ENCODE assay signal across 8 mouse cellular contexts in the genomic region with DNA sequence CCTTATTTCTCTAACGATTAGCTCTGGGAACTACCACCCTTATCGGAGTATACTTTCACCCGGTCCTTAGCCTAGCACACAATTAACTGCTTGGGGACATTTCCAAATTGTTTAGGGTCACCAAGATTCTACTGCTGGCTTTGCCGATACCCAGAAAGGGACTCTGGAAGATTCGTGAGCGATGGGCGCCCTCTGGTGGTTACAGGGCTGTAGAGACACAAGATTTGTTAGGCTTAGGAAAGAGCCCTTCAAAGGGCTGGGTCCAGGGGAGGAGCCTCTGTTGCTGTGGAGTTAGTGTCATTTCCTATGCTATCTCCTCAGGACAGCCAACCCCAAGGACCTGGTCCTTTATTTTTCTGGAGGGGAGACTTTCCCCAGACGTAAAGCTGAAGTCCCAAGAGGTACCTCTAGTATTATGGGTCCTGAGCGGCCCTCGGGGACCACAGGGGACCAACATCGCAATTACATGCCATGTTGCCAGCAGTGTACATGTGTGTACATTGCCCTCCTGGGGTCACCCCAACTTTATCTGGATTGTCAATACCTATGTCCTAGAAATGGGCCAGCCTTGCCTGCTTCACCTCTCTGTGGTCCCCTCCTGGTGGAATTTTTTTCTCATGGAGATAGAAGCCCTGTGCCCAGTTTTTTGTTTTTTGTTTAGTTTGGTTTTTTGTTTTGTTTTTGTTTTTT. TPM values are rescaled to one million over a fixed set of nuclear protein-coding genes. Genes with fewer than 3 reads are reported as not detected.
DNase-seq lines count a peak whose midpoint lies in the region; ATAC-seq lines count a peak whose summit lies in the region.

No protein-coding gene starts in this region.

- H3K27me3 ChIP-seq in hindbrain, embryonic 16.5 days (replicated peaks; ENCODE audit: control insufficient read depth, insufficient read depth, low read length), result no peaks in the 10 kb centered on the region

- no peak overlapping the region; the same call in 1 of the 2 replicates for H3K4me3 ChIP-seq in hindbrain, embryonic 16.5 days (ENCODE audit: low read length)

- peak; percentile 96 for DNase-seq in R1 (ENCODE audit: low read depth, low spot score)
- DNase-seq in cerebellum, postnatal 36 days, result peak; percentile 95 to 97
- DNase-seq in gastrocnemius, adult 18-20 months (ENCODE audit: low spot score), result peak; percentile 95
- peak; percentile 86 for DNase-seq in left cerebral cortex, adult 11 months (ENCODE audit: low spot score)
- DNase-seq in lung, postnatal 4 days, result peak; percentile 89 to 95
- peak; percentile 93 for DNase-seq in retina, postnatal 7 days (ENCODE audit: low read depth, low spot score)
- DNase-seq in urinary bladder, adult 18-20 months (ENCODE audit: low spot score in 2 of 2), result peak; percentile 83 to 87

- ATAC-seq in hindbrain, embryonic 16.5 days, result peak; percentile 41

- peaks cover 31% of the 10 kb centered on the region for H3K4me1 ChIP-seq in hindbrain, embryonic 16.5 days (ENCODE audit: control insufficient read depth, insufficient read depth, low read depth, low read length)

- H3K9me3 ChIP-seq in hindbrain, embryonic 16.5 days (ENCODE audit: control insufficient read depth, low read length), result no peaks in the 10 kb centered on the region

- peak overlapping the region; percentile 40 for H3K4me2 ChIP-seq in hindbrain, embryonic 16.5 days (ENCODE audit: low read length)

- H3K9ac ChIP-seq in hindbrain, embryonic 16.5 days (ENCODE audit: low read depth, low read length), result peak overlapping the region; percentile 54

- H3K36me3 ChIP-seq in hindbrain, embryonic 16.5 days (ENCODE audit: control insufficient read depth, insufficient read depth, low read length), result peaks cover 7% of the 10 kb centered on the region

- H3K27ac ChIP-seq in hindbrain, embryonic 16.5 days (ENCODE audit: low read depth, low read length), result peak overlapping the region; percentile 53

- WGBS in hindbrain, embryonic 16.5 days, result 19% methylated on average over 11 of the region's 11 CpGs

RNA-seq across cellular contexts. Expression of gene Ptma, which starts 6.0 kb away (rescaled TPM):
- total RNA-seq in gastrocnemius, adult 18-20 months (2021), result 10 to 100 TPM; 64.2 to 99.0 TPM
- 1,165 and 1,204 TPM in 2 replicates for polyA plus RNA-seq in hindbrain, embryonic 16.5 days (2015; fragmentation: Nextera tagmentation; extraction: Ambion mirVana)

RNA-seq across cellular contexts. Expression of gene Pde6d, which starts 49.9 kb away (rescaled TPM):
- total RNA-seq in gastrocnemius, adult 18-20 months (2021), result 10 to 100 TPM; 27.5 to 29.3 TPM
- 103 and 113 TPM in 2 replicates for polyA plus RNA-seq in hindbrain, embryonic 16.5 days (2015; fragmentation: Nextera tagmentation; extraction: Ambion mirVana)

RNA-seq across cellular contexts. Expression of gene Cops7b, which starts 50.2 kb away (rescaled TPM):
- 10 to 100 TPM; 10.3 to 10.5 TPM for total RNA-seq in gastrocnemius, adult 18-20 months (2021)
- 57.1 and 62.5 TPM in 2 replicates for polyA plus RNA-seq in hindbrain, embryonic 16.5 days (2015; fragmentation: Nextera tagmentation; extraction: Ambion mirVana)
